Comparison of ENCODE assay signal across 8 mouse cellular contexts in the genomic region with DNA sequence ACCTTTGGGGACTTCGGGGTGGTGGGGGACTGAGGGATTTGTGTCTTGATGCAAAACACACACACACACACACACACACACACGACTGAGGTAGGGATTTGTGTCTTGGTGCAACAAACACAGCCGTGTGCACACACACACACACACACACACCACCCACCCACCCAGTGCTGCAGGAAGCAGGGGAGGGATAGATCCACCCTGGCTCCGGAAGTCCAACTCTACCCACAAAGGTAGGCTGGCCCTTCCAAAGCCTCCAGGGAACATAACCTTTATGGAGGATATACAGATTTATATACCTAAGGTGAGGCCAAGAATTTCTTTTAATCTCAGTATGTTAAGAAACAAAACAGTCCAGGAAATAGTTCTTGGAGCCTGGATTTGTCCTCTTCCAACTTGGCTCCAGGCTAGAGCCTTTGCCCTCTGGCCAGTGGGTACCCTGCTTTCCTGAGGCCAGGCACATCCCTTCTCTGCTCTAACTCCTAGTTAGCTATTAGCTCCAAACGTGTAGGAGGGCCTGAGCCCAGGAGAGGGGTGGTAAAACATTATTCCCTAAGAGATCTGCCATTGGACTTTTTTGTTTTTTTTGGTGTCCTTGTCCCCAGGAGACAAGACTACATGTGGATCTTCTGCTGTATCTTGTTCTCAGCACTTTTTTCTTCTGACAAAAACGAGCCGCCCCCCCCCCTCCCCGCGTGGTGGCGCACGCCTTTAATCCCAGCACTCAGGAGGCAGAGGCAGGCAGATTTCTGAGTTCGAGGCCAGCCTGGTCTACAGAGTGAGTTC. TPM values are rescaled to one million over a fixed set of nuclear protein-coding genes. Genes with fewer than 3 reads are reported as not detected.
DNase-seq lines count a peak whose midpoint lies in the region; ATAC-seq and TF ChIP-seq lines count a peak whose summit lies in the region.

No protein-coding gene starts in this region.

- TF ChIP-seq POLR2A in embryonic fibroblast, embryonic 13.5 days (IDR thresholded peaks at IDR 0.05; ENCODE audit: low read depth, low read length), result peak; percentile 56; the same call in 1 of the 2 replicates

- no peak for ATAC-seq in lung, postnatal 0 days
- ATAC-seq in kidney, postnatal 0 days (replicated peaks; ENCODE audit: low FRiP score, low read depth), result no peak

- H3K36me3 ChIP-seq in lung, postnatal 0 days (ENCODE audit: insufficient read depth, low read length), result peaks cover 11% of the 10 kb centered on the region; the same call in 1 of the 2 replicates
- peaks cover 16% of the 10 kb centered on the region for H3K36me3 ChIP-seq in kidney, postnatal 0 days (ENCODE audit: insufficient read depth, low read length)

- H3K4me3 ChIP-seq in lung, postnatal 0 days (ENCODE audit: low read depth, low read length), result peak overlapping the region; percentile 74
- H3K4me3 ChIP-seq in embryonic fibroblast, embryonic 13.5 days (ENCODE audit: insufficient read depth, low read length), result peak overlapping the region; percentile 80
- peak overlapping the region; percentile 63 for H3K4me3 ChIP-seq in kidney, postnatal 0 days (replicated peaks; ENCODE audit: low read depth, low read length)

- peak overlapping the region; percentile 75 for H3K4me2 ChIP-seq in lung, postnatal 0 days (replicated peaks; ENCODE audit: low read depth, low read length)
- peak overlapping the region; percentile 73 for H3K4me2 ChIP-seq in kidney, postnatal 0 days (ENCODE audit: low read length)

- TF ChIP-seq EP300 in lung, postnatal 0 days (IDR thresholded peaks at IDR 0.05), result no peak

- peak overlapping the region; percentile 87 for H3K9ac ChIP-seq in lung, postnatal 0 days (replicated peaks; ENCODE audit: low read depth)
- peak overlapping the region; percentile 93 for H3K9ac ChIP-seq in kidney, postnatal 0 days (ENCODE audit: low read depth, low read length)

- H3K4me1 ChIP-seq in lung, postnatal 0 days (ENCODE audit: insufficient read depth, low read depth, low read length), result peaks cover 11% of the 10 kb centered on the region; the same call in 1 of the 2 replicates
- H3K4me1 ChIP-seq in embryonic fibroblast, embryonic 13.5 days (ENCODE audit: control insufficient read depth, insufficient read depth, low read length), result peaks cover 12% of the 10 kb centered on the region; the same call in 1 of the 2 replicates
- H3K4me1 ChIP-seq in kidney, postnatal 0 days (replicated peaks; ENCODE audit: insufficient read depth, low read length), result peaks cover 20% of the 10 kb centered on the region

- WGBS in lung, postnatal 0 days, result 40% methylated on average over 12 of the region's 12 CpGs
- 46% methylated on average over 12 of the region's 12 CpGs for WGBS in kidney, postnatal 0 days

- no peaks in the 10 kb centered on the region for H3K9me3 ChIP-seq in lung, postnatal 0 days (ENCODE audit: low read length)
- H3K9me3 ChIP-seq in kidney, postnatal 0 days (replicated peaks; ENCODE audit: low read length), result no peaks in the 10 kb centered on the region

- no peak for TF ChIP-seq CTCF in lung, postnatal 0 days (IDR thresholded peaks at IDR 0.05)
- no peak for TF ChIP-seq CTCF in embryonic fibroblast, embryonic 13.5 days (IDR thresholded peaks at IDR 0.05; ENCODE audit: borderline replicate concordance, insufficient read depth, low read length)
- TF ChIP-seq CTCF in kidney, postnatal 0 days (IDR thresholded peaks at IDR 0.05; ENCODE audit: low read depth), result no peak

- H3K27me3 ChIP-seq in lung, postnatal 0 days (replicated peaks; ENCODE audit: insufficient read depth, low read length), result no peaks in the 10 kb centered on the region
- no peaks in the 10 kb centered on the region for H3K27me3 ChIP-seq in kidney, postnatal 0 days (ENCODE audit: insufficient read depth, low read length)

- H3K27ac ChIP-seq in lung, postnatal 0 days (ENCODE audit: low read length), result peak overlapping the region; percentile 97
- H3K27ac ChIP-seq in embryonic fibroblast, embryonic 13.5 days (ENCODE audit: insufficient read depth, low read length), result peak overlapping the region; percentile 15; the same call in 1 of the 2 replicates
- peak overlapping the region; percentile 95 for H3K27ac ChIP-seq in kidney, postnatal 0 days

- DNase-seq in lung, postnatal 0 days (ENCODE audit: low spot score), result peak; percentile 51
- no peak for DNase-seq in lung, postnatal 36 days
- DNase-seq in kidney, postnatal 0 days (ENCODE audit: low spot score), result peak; percentile 59
- peak; percentile 53 for DNase-seq in naive thymus-derived CD4-positive, alpha-beta T cell, adult 2 months (ENCODE audit: low read depth)
- DNase-seq in left cerebral cortex, adult 18-20 months (ENCODE audit: low spot score in 2 of 2), result no peak
- no peak for DNase-seq in cerebellum, adult 11-12 months
- DNase-seq in frontal cortex, postnatal 10 days (ENCODE audit: low spot score in 2 of 2), result no peak

RNA-seq across cellular contexts. Expression of a gene that starts 1.3 kb away (rescaled TPM):
- 50.4 and 56.6 TPM in 2 replicates for polyA plus RNA-seq in lung, postnatal 0 days (2015; fragmentation: Nextera tagmentation; extraction: Ambion mirVana)
- 57.3 and 62.3 TPM in 2 replicates for polyA plus RNA-seq in embryonic fibroblast, embryonic 13.5 days (2011; ENCODE audit: insufficient read length, low read depth, missing spikeins)
- 53.5 and 53.6 TPM in 2 replicates for polyA plus RNA-seq in kidney, postnatal 0 days (2015; fragmentation: Nextera tagmentation; extraction: Ambion mirVana)
- total RNA-seq in left cerebral cortex, adult 18-20 months (2021), result 10 to 100 TPM; 27.5 to 32.6 TPM

RNA-seq across cellular contexts. Expression of a gene that starts 22.3 kb away (rescaled TPM):
- polyA plus RNA-seq in lung, postnatal 0 days (2015; fragmentation: Nextera tagmentation; extraction: Ambion mirVana), result 1.4 and 1.8 TPM in 2 replicates
- polyA plus RNA-seq in embryonic fibroblast, embryonic 13.5 days (2011; ENCODE audit: insufficient read length, low read depth, missing spikeins), result 18.2 and 23.2 TPM in 2 replicates
- 7.4 and 8.1 TPM in 2 replicates for polyA plus RNA-seq in kidney, postnatal 0 days (2015; fragmentation: Nextera tagmentation; extraction: Ambion mirVana)
- 100 to 1,000 TPM; 256 to 274 TPM for total RNA-seq in left cerebral cortex, adult 18-20 months (2021)

RNA-seq across cellular contexts. Expression of a gene that starts 30.9 kb away (rescaled TPM):
- 0.05 and 0.06 TPM in 2 replicates for polyA plus RNA-seq in lung, postnatal 0 days (2015; fragmentation: Nextera tagmentation; extraction: Ambion mirVana)
- not detected in 2 replicates for polyA plus RNA-seq in embryonic fibroblast, embryonic 13.5 days (2011; ENCODE audit: insufficient read length, low read depth, missing spikeins)
- 0.24 and 0.32 TPM in 2 replicates for polyA plus RNA-seq in kidney, postnatal 0 days (2015; fragmentation: Nextera tagmentation; extraction: Ambion mirVana)
- total RNA-seq in left cerebral cortex, adult 18-20 months (2021), result under 1 TPM in 1 of 2 experiments, not detected in 1; 0.05 TPM

RNA-seq across cellular contexts. Expression of a gene that starts 58.8 kb away (rescaled TPM):
- polyA plus RNA-seq in lung, postnatal 0 days (2015; fragmentation: Nextera tagmentation; extraction: Ambion mirVana), result 89.5 and 97.7 TPM in 2 replicates
- polyA plus RNA-seq in embryonic fibroblast, embryonic 13.5 days (2011; ENCODE audit: insufficient read length, low read depth, missing spikeins), result 103 and 112 TPM in 2 replicates
- polyA plus RNA-seq in kidney, postnatal 0 days (2015; fragmentation: Nextera tagmentation; extraction: Ambion mirVana), result 150 and 167 TPM in 2 replicates
- total RNA-seq in left cerebral cortex, adult 18-20 months (2021), result 10 to 100 TPM; 82.7 to 89.4 TPM

Comparison
In these comparisons a context has a peak if more than half of its experiments do, and no peak if none do; other contexts are left out.
1. DNase-seq: peak in lung, postnatal 0 days (single experiment), kidney, postnatal 0 days (single experiment) and naive thymus-derived CD4-positive, alpha-beta T cell, adult 2 months (single experiment); none in lung, postnatal 36 days (single experiment), left cerebral cortex, adult 18-20 months (0 of 2), cerebellum, adult 11-12 months (single experiment) and frontal cortex, postnatal 10 days (0 of 2).
2. H3K27ac ChIP-seq: peak in every context shown above with its lines; median percentile 97 in lung, postnatal 0 days; 95 in kidney, postnatal 0 days; 15 in embryonic fibroblast, embryonic 13.5 days.
3. Peak in every context shown above with its lines, with median percentiles within 50 percentile points of each other: H3K4me3 ChIP-seq.